Mouse (Mus musculus) hindbrain, embryonic 16.5 days (tissue): ENCODE results near the gene Exoc6. TPM values are rescaled to one million over a fixed set of nuclear protein-coding genes. Genes with fewer than 3 reads are reported as not detected.

Source experiments
- ATAC-seq: fragments of 200-750 bp; cut with Nextera tagmentation; 2 replicates; pipeline ENCODE4 v1.8.0; 2017; ENCODE audit warnings: moderate TSS enrichment, moderate library complexity
- H3K27ac ChIP-seq: fragments of 300-500 bp; sonication (generic); 2 replicates; pipeline ENCODE4 v1.5.1; 2014; ENCODE audit warnings: low read depth, mild to moderate bottlenecking, control low read depth, low read length, moderate library complexity
- H3K27me3 ChIP-seq: fragments of 300-500 bp; sonication (generic); replicated peaks from 2 replicates; pipeline ENCODE4 v1.6.1; 2014; ENCODE audit warnings: low read length; ENCODE audit not compliant: control insufficient read depth, insufficient read depth
- H3K36me3 ChIP-seq: fragments of 300-500 bp; sonication (generic); 2 replicates; pipeline ENCODE4 v1.6.1; 2014; ENCODE audit warnings: mild to moderate bottlenecking, low read length, moderate library complexity, mixed read lengths; ENCODE audit not compliant: control insufficient read depth, insufficient read depth
- H3K4me1 ChIP-seq: fragments of 300-500 bp; sonication (generic); 2 replicates; pipeline ENCODE4 v1.6.1; 2014; ENCODE audit warnings: low read depth, low read length; ENCODE audit not compliant: control insufficient read depth, insufficient read depth
- H3K4me2 ChIP-seq: fragments of 300-500 bp; sonication (generic); 2 replicates; pipeline ENCODE4 v1.6.1; 2014; ENCODE audit warnings: mild to moderate bottlenecking, low read length, control low read depth, moderate library complexity
- H3K4me3 ChIP-seq: fragments of 300-500 bp; sonication (generic); 2 replicates; pipeline ENCODE4 v1.5.1; 2014; ENCODE audit warnings: mild to moderate bottlenecking, low read length, control low read depth, moderate library complexity
- H3K9ac ChIP-seq: fragments of 300-500 bp; sonication (generic); 2 replicates; pipeline ENCODE4 v1.6.1; 2014; ENCODE audit warnings: low read depth, mild to moderate bottlenecking, control low read depth, low read length, moderate library complexity
- H3K9me3 ChIP-seq: fragments of 300-500 bp; sonication (generic); 2 replicates; pipeline ENCODE4 v1.6.1; 2014; ENCODE audit warnings: mild to moderate bottlenecking, low read length, moderate library complexity; ENCODE audit not compliant: control insufficient read depth
- WGBS: fragments of 180-500 bp; shearing (Covaris S2); extraction: QIAGEN DNeasy Blood & Tissue Kit; methylation state at CpG from one replicate; pipeline ENCODE4 v1.1.7; 2014; 5-methylcytosine and 5-hydroxymethylcytosine counted together
- polyA plus RNA-seq: library from polyadenylated mRNA; unstranded; fragments of >200 nt; fragmentation: Nextera tagmentation; extraction: Ambion mirVana; gene quantifications from 2 replicates; pipeline ENCODE4 v1.2.1, GENCODE M21; 2015

Gene Exoc6
- polyA plus RNA-seq, 1 experiment from 2014 or later, result 21.7 TPM

DNA sequence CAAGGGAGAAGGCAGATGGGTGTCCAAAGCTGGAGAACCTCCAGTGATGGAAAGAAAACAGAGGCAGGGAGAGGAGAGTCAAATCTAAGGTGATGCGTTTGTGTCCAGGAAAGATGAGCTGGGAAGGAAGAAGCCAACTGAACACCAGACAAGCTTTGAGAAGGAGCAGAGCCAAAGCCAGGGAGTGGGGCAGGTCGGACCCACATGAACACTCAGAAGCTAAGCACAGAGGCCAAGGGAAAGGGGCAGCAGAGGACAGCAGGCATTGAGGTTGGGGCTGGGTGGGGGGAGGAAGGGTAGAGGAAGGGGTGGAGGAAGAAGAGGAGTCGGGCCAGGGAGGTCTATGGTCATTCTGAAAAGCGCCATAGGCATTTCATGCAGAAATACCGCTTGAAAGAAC is 17.0 kb upstream of the Exoc6 start:
- H3K9ac ChIP-seq, result no peak overlapping the region
- H3K27me3 ChIP-seq, result peaks cover 3% of the 10 kb centered on the region; the same call in 1 of the 2 replicates
- no peak overlapping the region for H3K4me2 ChIP-seq
- ATAC-seq, result no peak
- H3K4me3 ChIP-seq, result no peak overlapping the region
- WGBS, result 83% methylated on average over 5 of the region's 5 CpGs
- no peaks in the 10 kb centered on the region for H3K9me3 ChIP-seq
- H3K36me3 ChIP-seq, result no peaks in the 10 kb centered on the region
- H3K27ac ChIP-seq, result no peak overlapping the region
- no peaks in the 10 kb centered on the region for H3K4me1 ChIP-seq

DNA sequence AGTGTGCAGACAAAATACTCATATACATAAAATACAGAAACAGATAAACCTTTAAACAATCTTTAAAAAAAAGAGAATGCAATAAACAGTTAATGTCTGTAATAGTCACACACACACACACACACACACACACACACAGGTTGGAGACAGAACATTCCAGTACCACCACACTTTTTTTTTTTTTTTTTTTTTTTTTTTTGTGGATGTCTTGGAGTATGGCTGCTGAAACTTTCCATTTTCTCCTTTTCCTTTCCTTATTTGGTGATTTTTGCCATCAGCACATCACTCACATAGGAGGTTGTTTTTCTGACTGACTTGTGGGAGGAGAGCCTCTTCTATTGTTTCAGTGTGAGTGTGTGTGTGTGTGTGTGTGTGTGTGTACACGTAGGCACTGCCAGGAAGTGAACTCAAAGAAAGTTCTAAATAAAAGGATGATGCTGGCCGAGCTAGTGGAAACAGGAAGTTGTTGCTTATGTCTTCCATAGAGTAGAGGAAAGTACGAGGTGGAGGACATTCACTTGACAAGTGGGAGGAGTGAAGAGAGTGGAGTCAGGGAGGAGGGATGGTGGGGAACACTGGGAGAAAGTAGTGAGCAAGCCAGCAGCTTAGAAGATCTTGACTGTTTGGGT is 15.4 kb upstream of the Exoc6 start:
- no peaks in the 10 kb centered on the region for H3K36me3 ChIP-seq
- H3K9me3 ChIP-seq, result no peaks in the 10 kb centered on the region
- no peak overlapping the region for H3K9ac ChIP-seq
- no peaks in the 10 kb centered on the region for H3K4me1 ChIP-seq
- H3K4me2 ChIP-seq, result no peak overlapping the region
- no peak overlapping the region for H3K27ac ChIP-seq
- no peak for ATAC-seq
- H3K27me3 ChIP-seq, result peaks cover 5% of the 10 kb centered on the region; the same call in 1 of the 2 replicates
- WGBS, result 60% methylated on average over 3 of the region's 3 CpGs
- no peak overlapping the region for H3K4me3 ChIP-seq

DNA sequence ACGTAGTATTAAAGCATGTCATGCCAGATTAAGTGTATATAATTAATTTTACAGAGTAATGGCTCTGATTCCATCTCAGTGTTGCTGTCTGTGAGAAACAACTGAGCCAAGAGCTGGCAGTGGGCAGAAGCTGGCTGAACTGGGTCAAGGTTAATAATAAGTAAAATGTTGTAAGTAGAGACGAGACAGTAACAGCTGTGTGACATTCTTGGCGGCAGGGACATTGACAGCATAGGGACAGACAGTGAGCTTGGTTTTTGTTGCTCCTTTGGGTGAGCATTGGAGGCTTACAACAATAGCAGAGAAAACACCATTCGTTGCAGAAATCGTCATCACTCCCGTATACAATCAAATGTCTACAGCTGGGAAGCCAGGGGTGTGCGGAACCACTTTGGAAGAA is 13.8 kb upstream of the Exoc6 start:
- WGBS, result 53% methylated on average over 7 of the region's 7 CpGs
- no peak for ATAC-seq
- H3K4me2 ChIP-seq, result no peak overlapping the region
- peaks cover 3% of the 10 kb centered on the region; the same call in 1 of the 2 replicates for H3K27me3 ChIP-seq
- H3K27ac ChIP-seq, result no peak overlapping the region
- no peak overlapping the region for H3K4me3 ChIP-seq
- no peaks in the 10 kb centered on the region for H3K9me3 ChIP-seq
- no peak overlapping the region for H3K9ac ChIP-seq
- no peaks in the 10 kb centered on the region for H3K36me3 ChIP-seq
- no peaks in the 10 kb centered on the region for H3K4me1 ChIP-seq

- Histone ChIP-seq H3K4me2 (no peak overlapping the region), H3K27ac (no peak overlapping the region), H3K27me3 (peaks cover 3% of the 10 kb centered on the region; the same call in 1 of the 2 replicates), H3K4me3 (no peak overlapping the region), H3K36me3 (no peaks in the 10 kb centered on the region), H3K4me1 (no peaks in the 10 kb centered on the region), H3K9ac (no peak overlapping the region), H3K9me3 (no peaks in the 10 kb centered on the region)
- WGBS, result 78% methylated on average over 1 of the region's 1 CpGs
- ATAC-seq, result no peak
Observed at GRCm38 (mm10) chr19:37537717-37538116, 12.5 kb upstream of the Exoc6 start.

DNA sequence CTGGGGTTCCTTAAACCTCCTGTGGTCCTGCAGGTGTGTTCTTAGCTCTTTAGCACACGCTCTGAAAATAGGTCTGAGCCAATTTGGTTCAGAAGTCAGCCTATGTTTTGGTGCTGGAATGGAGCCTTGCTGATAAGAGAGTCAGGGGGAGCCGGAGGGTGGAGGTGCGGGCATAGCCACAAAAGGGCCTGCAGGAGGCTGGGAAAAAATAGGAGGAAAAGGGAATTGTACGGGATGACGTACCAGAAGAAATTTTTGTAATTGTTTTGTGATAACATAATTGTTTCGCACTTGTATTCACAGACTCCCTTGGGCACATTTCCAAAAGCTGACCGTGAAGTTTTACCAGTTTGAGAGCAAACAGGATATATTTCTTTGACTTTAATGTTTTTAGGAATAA is 10.0 kb upstream of the Exoc6 start:
- H3K4me1 ChIP-seq, result no peaks in the 10 kb centered on the region
- no peak overlapping the region for H3K9ac ChIP-seq
- no peak for ATAC-seq
- H3K27ac ChIP-seq, result no peak overlapping the region
- no peaks in the 10 kb centered on the region for H3K9me3 ChIP-seq
- H3K27me3 ChIP-seq, result peaks cover 3% of the 10 kb centered on the region; the same call in 1 of the 2 replicates
- H3K4me3 ChIP-seq, result no peak overlapping the region
- WGBS, result 60% methylated on average over 7 of the region's 7 CpGs
- no peak overlapping the region for H3K4me2 ChIP-seq
- no peaks in the 10 kb centered on the region for H3K36me3 ChIP-seq

GRCm38 (mm10) chr19:37543537-37544326 is 6.5 kb upstream of the Exoc6 start:
- peaks cover 2% of the 10 kb centered on the region; the same call in 1 of the 2 replicates for H3K27me3 ChIP-seq
- no peak for ATAC-seq
- 62% methylated on average over 13 of the region's 13 CpGs for WGBS

DNA sequence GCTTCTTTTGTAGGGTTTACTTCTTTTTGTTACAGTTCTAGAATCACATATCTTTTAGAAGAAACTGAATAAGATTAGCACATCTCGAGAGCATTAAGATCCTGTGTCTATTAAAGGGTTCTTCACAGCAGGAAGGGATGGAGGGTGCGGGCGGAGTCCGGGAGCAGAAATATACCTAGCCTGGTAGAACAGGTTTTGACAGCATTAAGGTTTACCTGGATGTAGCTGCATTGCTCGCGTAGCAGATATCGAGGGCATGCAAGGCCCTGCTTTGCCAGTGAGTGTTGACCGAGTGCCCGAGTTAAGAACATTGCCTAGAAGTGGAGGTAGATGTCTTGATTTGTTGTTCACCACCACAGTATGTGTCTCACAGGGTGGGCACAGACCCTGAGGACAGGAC is 5.7 kb upstream of the Exoc6 start:
- peaks cover 5% of the 10 kb centered on the region; the same call in 1 of the 2 replicates for H3K27me3 ChIP-seq
- ATAC-seq, result no peak
- no peak overlapping the region for H3K9ac ChIP-seq
- no peak overlapping the region for H3K27ac ChIP-seq
- H3K4me3 ChIP-seq, result no peak overlapping the region
- no peaks in the 10 kb centered on the region for H3K9me3 ChIP-seq
- no peak overlapping the region for H3K4me2 ChIP-seq
- 95% methylated on average over 9 of the region's 9 CpGs for whole genome bisulfite sequencing
- no peaks in the 10 kb centered on the region for H3K36me3 ChIP-seq
- H3K4me1 ChIP-seq, result no peaks in the 10 kb centered on the region

More at GRCm38 (mm10) chr19:37543537-37544326, 6.5 kb upstream of the Exoc6 start:
- no peaks in the 10 kb centered on the region for H3K36me3 ChIP-seq
- H3K4me2 ChIP-seq, result no peak overlapping the region
- H3K4me3 ChIP-seq, result no peak overlapping the region
- no peaks in the 10 kb centered on the region for H3K4me1 ChIP-seq
- no peak overlapping the region for H3K9ac ChIP-seq
- H3K9me3 ChIP-seq, result no peaks in the 10 kb centered on the region
- no peak overlapping the region for H3K27ac ChIP-seq

DNA sequence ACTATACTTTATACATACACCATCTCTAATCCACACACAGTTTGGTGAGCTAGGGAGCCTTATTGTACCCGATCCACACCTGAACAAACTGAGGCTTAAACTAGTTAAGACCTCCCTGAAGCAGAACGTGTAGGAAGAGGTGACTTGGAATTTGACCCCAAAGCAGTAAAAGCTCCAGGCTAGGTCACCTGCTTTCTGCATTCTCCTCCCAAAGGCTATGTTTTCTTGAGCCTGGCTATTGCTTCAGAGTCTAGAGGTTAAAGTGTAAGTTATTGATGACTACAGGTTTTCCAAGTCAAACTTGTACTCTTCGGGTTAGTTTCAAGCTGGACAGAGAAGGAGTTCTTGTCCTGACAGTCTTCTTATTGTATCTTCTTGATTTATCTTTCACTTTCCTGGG is 5.0 kb upstream of the Exoc6 start:
- 78% methylated on average over 3 of the region's 3 CpGs for WGBS
- Histone ChIP-seq H3K27me3 (peaks cover 5% of the 10 kb centered on the region; the same call in 1 of the 2 replicates), H3K4me1 (no peaks in the 10 kb centered on the region)

DNA sequence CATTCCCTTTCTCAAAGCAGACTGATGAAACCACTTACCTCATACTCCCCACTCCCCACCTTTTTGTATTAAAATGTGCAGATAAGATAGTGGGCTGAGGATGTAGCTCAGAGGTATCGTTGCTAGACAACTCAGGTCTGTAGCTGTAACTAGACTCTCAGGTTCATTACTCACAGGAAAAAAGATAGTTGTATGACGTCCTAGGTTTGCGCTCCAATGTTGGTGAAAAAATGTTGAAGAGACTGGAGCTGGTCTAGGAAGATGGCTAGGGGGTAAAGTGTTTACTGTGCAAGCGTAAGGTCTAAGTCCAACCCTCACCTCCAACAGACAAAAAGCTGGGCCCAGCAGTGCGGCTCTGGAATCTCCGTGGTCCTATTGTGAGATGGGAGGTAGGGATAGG is 4.5 kb upstream of the Exoc6 start:
- no peak overlapping the region for H3K4me2 ChIP-seq
- peaks cover 5% of the 10 kb centered on the region; the same call in 1 of the 2 replicates for H3K27me3 ChIP-seq
- H3K9me3 ChIP-seq, result no peaks in the 10 kb centered on the region
- no peak overlapping the region for H3K9ac ChIP-seq
- 90% methylated on average over 6 of the region's 6 CpGs for WGBS
- no peaks in the 10 kb centered on the region for H3K36me3 ChIP-seq
- H3K27ac ChIP-seq, result no peak overlapping the region
- no peak overlapping the region for H3K4me3 ChIP-seq
- ATAC-seq, result no peak
- no peaks in the 10 kb centered on the region for H3K4me1 ChIP-seq

More for the DNA sequence above, 5.0 kb upstream of the Exoc6 start:
- Histone ChIP-seq H3K27ac (no peak overlapping the region), H3K36me3 (no peaks in the 10 kb centered on the region), H3K4me2 (no peak overlapping the region), H3K9me3 (no peaks in the 10 kb centered on the region), H3K4me3 (no peak overlapping the region), H3K9ac (no peak overlapping the region)
- ATAC-seq, result no peak
